Mouse (Mus musculus) midbrain, postnatal 0 days (tissue): ENCODE data around the gene Dennd6a. TPM values are rescaled to one million over a fixed set of nuclear protein-coding genes. Genes with fewer than 3 reads are reported as not detected.
A peak's percentile ranks its signal among the peaks of the same experiment; 100 is the strongest.

Source experiments
- ATAC-seq: fragments of 200-750 bp; cut with Nextera tagmentation; 2 replicates; pipeline ENCODE4 v1.8.0; 2017; ENCODE audit warnings: moderate number of reproducible peaks, mild to moderate bottlenecking, moderate TSS enrichment, moderate library complexity; ENCODE audit not compliant: low FRiP score
- DNase-seq: peaks from one replicate; pipeline ENCODE4 v3.0.0-alpha.2; 2015; ENCODE audit warnings: low spot score
- H3K27ac ChIP-seq: fragments of 300-500 bp; sonication (generic); 2 replicates; pipeline ENCODE4 v1.5.1; 2014; ENCODE audit warnings: low read depth, mild to moderate bottlenecking, low read length, mixed read lengths
- H3K27me3 ChIP-seq: fragments of 300-500 bp; sonication (generic); 2 replicates; pipeline ENCODE4 v1.6.1; 2014; ENCODE audit warnings: low read length, control low read depth, mixed read lengths; ENCODE audit not compliant: insufficient read depth
- H3K36me3 ChIP-seq: fragments of 300-500 bp; sonication (generic); 2 replicates; pipeline ENCODE4 v1.6.1; 2014; ENCODE audit warnings: low read length, control low read depth, mixed read lengths; ENCODE audit not compliant: insufficient read depth
- H3K4me1 ChIP-seq: fragments of 300-500 bp; sonication (generic); 2 replicates; pipeline ENCODE4 v1.6.1; 2014; ENCODE audit warnings: mild to moderate bottlenecking, control low read depth, antibody characterized with exemption, low read length, mixed read lengths; ENCODE audit not compliant: insufficient read depth
- H3K4me2 ChIP-seq: fragments of 300-500 bp; sonication (generic); 2 replicates; pipeline ENCODE4 v1.6.1; 2014; ENCODE audit warnings: low read depth, mild to moderate bottlenecking, low read length, mixed read lengths; ENCODE audit not compliant: poor library complexity, severe bottlenecking
- H3K4me3 ChIP-seq: fragments of 300-500 bp; sonication (generic); 2 replicates; pipeline ENCODE4 v1.5.1; 2014; ENCODE audit warnings: low read depth, mild to moderate bottlenecking, low read length, moderate library complexity
- H3K9ac ChIP-seq: fragments of 300-500 bp; sonication (generic); replicated peaks from 2 replicates; pipeline ENCODE4 v1.6.1; 2014; ENCODE audit warnings: mild to moderate bottlenecking, low read length, moderate library complexity, mixed read lengths; ENCODE audit not compliant: poor library complexity, severe bottlenecking
- H3K9me3 ChIP-seq: fragments of 300-500 bp; sonication (generic); 2 replicates; pipeline ENCODE4 v1.6.1; 2016; ENCODE audit warnings: low read length, control low read depth
- CTCF ChIP-seq: IDR thresholded peaks from 2 replicates; pipeline ENCODE4 v1.5.1; 2016; ENCODE audit warnings: antibody characterized with exemption, mild to moderate bottlenecking
- WGBS: fragments of 180-500 bp; shearing (Covaris S2); extraction: QIAGEN DNeasy Blood & Tissue Kit; methylation state at CpG from one replicate; pipeline ENCODE4 v1.1.7; 2014; 5-methylcytosine and 5-hydroxymethylcytosine counted together
- polyA plus RNA-seq: library from polyadenylated mRNA; unstranded; fragments of >200 nt; fragmentation: Nextera tagmentation; extraction: Ambion mirVana; gene quantifications from 2 replicates; pipeline ENCODE4 v1.2.1, GENCODE M21; 2015
- total RNA-seq: library from RNA; depleted of rRNA; stranded (reverse); fragments of >200 nt; gene quantifications from 2 replicates; pipeline ENCODE4 v1.2.3, GENCODE M21; 2014

The Dennd6a gene
- total and polyA plus RNA-seq, 2 experiments from 2014 or later, result 9.5 to 26.1 TPM

GRCm38 (mm10) chr14:26558536-26558935 is 15.1 kb upstream of the Dennd6a start:
- Histone ChIP-seq H3K4me3 (no peak overlapping the region), H3K4me2 (no peak overlapping the region), H3K27me3 (no peaks in the 10 kb centered on the region), H3K9ac (no peak overlapping the region), H3K9me3 (no peaks in the 10 kb centered on the region), H3K4me1 (no peaks in the 10 kb centered on the region), H3K36me3 (no peaks in the 10 kb centered on the region), H3K27ac (no peak overlapping the region)
- WGBS, result 91% methylated on average over 7 of the region's 7 CpGs
- no peak for TF ChIP-seq CTCF
- no peak for DNase-seq
- ATAC-seq, result no peak

GRCm38 (mm10) chr14:26562247-26562646 is 11.4 kb upstream of the Dennd6a start:
- H3K4me1 ChIP-seq, result no peaks in the 10 kb centered on the region
- no peak for TF ChIP-seq CTCF
- H3K9ac ChIP-seq, result no peak overlapping the region
- no peaks in the 10 kb centered on the region for H3K27me3 ChIP-seq
- no peak overlapping the region for H3K4me3 ChIP-seq
- ATAC-seq (no peak), DNase-seq (no peak)
- 89% methylated on average over 2 of the region's 2 CpGs for WGBS
- H3K36me3 ChIP-seq, result no peaks in the 10 kb centered on the region
- no peak overlapping the region for H3K4me2 ChIP-seq
- H3K27ac ChIP-seq, result no peak overlapping the region
- no peaks in the 10 kb centered on the region for H3K9me3 ChIP-seq

GRCm38 (mm10) chr14:26569880-26570279 is 3.8 kb upstream of the Dennd6a start:
- 77% methylated on average over 4 of the region's 4 CpGs for WGBS
- no peak overlapping the region for H3K9ac ChIP-seq

GRCm38 (mm10) chr14:26571951-26572675 is 1.5 kb upstream of the Dennd6a start:
- no peak for ATAC-seq
- no peak for DNase-seq
- no peak for TF ChIP-seq CTCF
- H3K4me1 ChIP-seq, result no peaks in the 10 kb centered on the region
- no peak overlapping the region for H3K27ac ChIP-seq
- WGBS, result 46% methylated on average over 4 of the region's 4 CpGs
- H3K4me2 ChIP-seq, result no peak overlapping the region
- no peaks in the 10 kb centered on the region for H3K36me3 ChIP-seq
- no peak overlapping the region for H3K4me3 ChIP-seq
- no peaks in the 10 kb centered on the region for H3K9me3 ChIP-seq
- H3K9ac ChIP-seq, result no peak overlapping the region
- H3K27me3 ChIP-seq, result no peaks in the 10 kb centered on the region

More at GRCm38 (mm10) chr14:26569880-26570279, 3.8 kb upstream of the Dennd6a start:
- Histone ChIP-seq H3K9me3 (no peaks in the 10 kb centered on the region), H3K27ac (no peak overlapping the region), H3K36me3 (no peaks in the 10 kb centered on the region), H3K4me3 (no peak overlapping the region), H3K4me2 (no peak overlapping the region), H3K27me3 (no peaks in the 10 kb centered on the region), H3K4me1 (no peaks in the 10 kb centered on the region)
- ATAC-seq (no peak), DNase-seq (no peak)
- TF ChIP-seq CTCF, result no peak

- no peak overlapping the region for H3K9ac ChIP-seq
- WGBS, result 70% methylated on average over 3 of the region's 3 CpGs
- no peaks in the 10 kb centered on the region for H3K4me1 ChIP-seq
- no peaks in the 10 kb centered on the region for H3K27me3 ChIP-seq
- ATAC-seq (no peak), DNase-seq (no peak)
- no peaks in the 10 kb centered on the region for H3K9me3 ChIP-seq
- no peaks in the 10 kb centered on the region for H3K36me3 ChIP-seq
- no peak overlapping the region for H3K4me3 ChIP-seq
- no peak for TF ChIP-seq CTCF
- no peak overlapping the region for H3K4me2 ChIP-seq
- no peak overlapping the region for H3K27ac ChIP-seq
These were observed 2.7 kb downstream of the Dennd6a start for GRCm38 (mm10) chr14:26576255-26576780.

GRCm38 (mm10) chr14:26578791-26579191 is 5.1 kb downstream of the Dennd6a start:
- H3K4me1 ChIP-seq, result no peaks in the 10 kb centered on the region
- H3K4me2 ChIP-seq, result peak overlapping the region; percentile 74; the same call in 1 of the 2 replicates
- no peaks in the 10 kb centered on the region for H3K27me3 ChIP-seq
- no peaks in the 10 kb centered on the region for H3K36me3 ChIP-seq
- ATAC-seq (no peak), DNase-seq (no peak)
- no peak for TF ChIP-seq CTCF
- no peak overlapping the region for H3K9ac ChIP-seq
- H3K4me3 ChIP-seq, result peak overlapping the region; percentile 98; the same call in 1 of the 2 replicates
- H3K27ac ChIP-seq, result no peak overlapping the region
- WGBS, result 76% methylated on average over 6 of the region's 6 CpGs
- no peaks in the 10 kb centered on the region for H3K9me3 ChIP-seq
